Mouse (Mus musculus): Measurements from ENCODE around the gene Tram2. TPM values are rescaled to one million over a fixed set of nuclear protein-coding genes. Genes with fewer than 3 reads are reported as not detected.

The Tram2 gene
- 4.8 and 5.0 TPM in 2 replicates for polyA plus RNA-seq (2014; fragmentation: Nextera tagmentation; extraction: Ambion mirVana)

- peak within 1 kb of the TSS; percentile 74 for H3K4me3 ChIP-seq (ENCODE audit: control insufficient read depth in 1 of 2, insufficient read depth in 1 of 2, low read depth in 1 of 2, low read length in 2 of 2)
- H3K9me3 ChIP-seq (ENCODE audit: control insufficient read depth, low read length) = no peaks in the 10 kb centered on the region
- peak within 1 kb of the TSS; percentile 81 for H3K4me2 ChIP-seq (ENCODE audit: low read length)
- 1% methylated on average over 45 of the region's 52 CpGs for WGBS
- ATAC-seq (ENCODE audit: insufficient number of reproducible peaks, insufficient read depth, low FRiP score, low read depth) = peak; percentile 92
- H3K9ac ChIP-seq (ENCODE audit: low read length) = peak within 1 kb of the TSS; percentile 82
- no peaks in the 10 kb centered on the region for H3K36me3 ChIP-seq (ENCODE audit: control insufficient read depth, insufficient read depth, low read length)
- H3K27me3 ChIP-seq (ENCODE audit: control insufficient read depth, insufficient read depth, low read length) = no peaks in the 10 kb centered on the region
- peak within 1 kb of the TSS; percentile 87 to 90 for H3K27ac ChIP-seq (replicated peaks in 1 of 2; ENCODE audit: control insufficient read depth in 1 of 2, insufficient read depth in 1 of 2, low read depth in 2 of 2, low read length in 2 of 2)
- H3K4me1 ChIP-seq (ENCODE audit: control insufficient read depth in 2 of 2, insufficient read depth in 2 of 2, low read length in 2 of 2) = peaks cover 22 to 46% of the 10 kb centered on the region in 2 experiments
Measured at GRCm38 (mm10) chr1:21079217-21079773, at the start of gene Tram2. TSS of gene Tram2 (minus strand) at chr1:21079229.

DNA sequence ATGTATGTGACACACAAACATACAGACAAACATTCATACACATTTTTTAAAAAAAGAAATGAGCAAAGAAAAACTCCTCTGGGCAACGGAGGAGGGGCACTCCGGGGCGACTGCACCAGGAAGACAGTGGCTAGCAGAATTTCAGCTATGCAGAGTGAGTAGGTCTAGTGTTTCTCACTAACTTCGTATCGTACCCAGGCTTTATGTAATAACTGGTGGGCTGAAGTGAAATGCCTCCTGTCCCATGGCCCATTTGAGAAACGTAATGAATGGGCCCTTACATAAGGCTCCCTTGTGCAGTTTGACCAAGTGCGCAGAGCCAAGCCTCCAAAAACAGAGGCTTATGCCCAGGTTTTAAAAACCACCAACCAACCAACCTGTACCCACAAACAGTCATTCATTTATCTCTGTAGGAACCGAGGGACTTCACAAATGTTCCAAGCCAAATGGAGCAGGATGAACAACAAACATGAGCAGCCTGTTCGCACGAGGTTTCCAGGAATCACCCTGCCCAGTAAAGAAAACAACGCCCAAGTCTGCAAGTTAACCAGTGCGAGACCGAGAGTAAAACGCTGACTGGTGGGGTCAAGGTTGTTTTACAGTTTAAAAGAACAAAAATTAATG, 45.8 kb upstream of the Tram2 start:
- Histone ChIP-seq H3K9ac (ENCODE audit: low read length) (no peak overlapping the region), H3K4me1 (ENCODE audit: control insufficient read depth in 2 of 2, insufficient read depth in 2 of 2, low read length in 2 of 2) (no peaks in the 10 kb centered on the region), H3K36me3 (ENCODE audit: control insufficient read depth, insufficient read depth, low read length) (no peaks in the 10 kb centered on the region), H3K9me3 (ENCODE audit: control insufficient read depth, low read length) (0 out of 2 replicates have a peak, but pooled peaks cover 4% of the 10 kb centered on the region), H3K4me3 (ENCODE audit: control insufficient read depth in 1 of 2, insufficient read depth in 1 of 2, low read depth in 1 of 2, low read length in 2 of 2) (no peak overlapping the region), H3K4me2 (ENCODE audit: low read length) (no peak overlapping the region), H3K27ac (replicated peaks in 1 of 2; ENCODE audit: control insufficient read depth in 1 of 2, insufficient read depth in 1 of 2, low read depth in 2 of 2, low read length in 2 of 2) (no peak overlapping the region), H3K27me3 (ENCODE audit: control insufficient read depth, insufficient read depth, low read length) (no peaks in the 10 kb centered on the region)
- WGBS = 71% methylated on average over 14 of the region's 14 CpGs
- no peak for ATAC-seq (ENCODE audit: insufficient number of reproducible peaks, insufficient read depth, low FRiP score, low read depth)

GRCm38 (mm10) chr1:21103784-21104183, 24.8 kb upstream of the Tram2 start:
- Histone ChIP-seq H3K36me3 (ENCODE audit: control insufficient read depth, insufficient read depth, low read length) (no peaks in the 10 kb centered on the region), H3K4me2 (ENCODE audit: low read length) (no peak overlapping the region), H3K4me3 (ENCODE audit: control insufficient read depth in 1 of 2, insufficient read depth in 1 of 2, low read depth in 1 of 2, low read length in 2 of 2) (no peak overlapping the region), H3K9ac (ENCODE audit: low read length) (no peak overlapping the region), H3K27me3 (ENCODE audit: control insufficient read depth, insufficient read depth, low read length) (no peaks in the 10 kb centered on the region), H3K4me1 (ENCODE audit: control insufficient read depth in 2 of 2, insufficient read depth in 2 of 2, low read length in 2 of 2) (peaks cover 5 to 12% of the 10 kb centered on the region in 2 experiments), H3K9me3 (ENCODE audit: control insufficient read depth, low read length) (no peaks in the 10 kb centered on the region), H3K27ac (replicated peaks in 1 of 2; ENCODE audit: control insufficient read depth in 1 of 2, insufficient read depth in 1 of 2, low read depth in 2 of 2, low read length in 2 of 2) (no peak overlapping the region)
- 80% methylated on average over 4 of the region's 4 CpGs for WGBS
- no peak for ATAC-seq (ENCODE audit: insufficient number of reproducible peaks, insufficient read depth, low FRiP score, low read depth)

DNA sequence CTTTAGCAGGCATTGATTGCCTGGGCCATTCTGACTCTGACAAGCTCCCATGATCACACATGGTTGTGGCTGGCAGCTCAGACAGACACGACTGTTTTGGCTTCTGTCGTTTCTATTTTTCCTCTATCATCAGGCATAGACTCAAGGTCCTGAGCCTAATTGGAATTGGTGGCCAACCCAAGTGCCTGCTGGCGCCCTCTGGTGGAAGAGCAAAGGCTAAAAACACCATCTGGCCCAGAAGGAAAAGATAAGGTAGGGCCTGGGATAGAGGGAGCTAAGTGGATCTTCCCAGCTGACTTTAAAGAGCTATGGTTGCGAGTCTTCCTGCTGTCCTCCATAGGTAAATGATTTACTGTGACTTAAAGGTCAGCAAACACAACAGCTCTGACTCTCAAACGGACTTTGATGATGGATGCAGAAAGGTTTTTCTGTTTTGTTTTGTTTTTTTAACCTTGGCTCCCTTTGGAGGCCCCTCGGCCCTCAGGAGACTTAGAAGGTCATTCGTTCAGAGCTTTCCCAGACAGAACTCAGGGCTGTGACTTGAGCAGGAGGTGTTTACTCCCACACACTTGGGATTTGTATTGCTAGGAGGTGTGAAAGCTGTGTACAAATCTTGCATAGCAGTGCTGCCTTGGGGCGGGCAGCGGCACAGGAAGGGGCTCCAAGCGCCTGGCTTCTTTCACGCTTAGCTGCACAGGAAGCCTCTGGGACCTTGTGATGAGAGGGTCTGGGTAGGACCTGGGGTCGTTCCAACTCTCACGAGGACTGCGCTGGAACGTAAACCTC, 22.4 kb upstream of the Tram2 start:
- H3K27me3 ChIP-seq (ENCODE audit: control insufficient read depth, insufficient read depth, low read length) = no peaks in the 10 kb centered on the region
- 30% methylated on average over 15 of the region's 15 CpGs for WGBS
- H3K4me1 ChIP-seq (ENCODE audit: control insufficient read depth in 2 of 2, insufficient read depth in 2 of 2, low read length in 2 of 2) = peaks cover 5 to 12% of the 10 kb centered on the region in 2 experiments
- H3K4me2 ChIP-seq (ENCODE audit: low read length) = peak overlapping the region; percentile 19; the same call in 1 of the 2 replicates
- H3K9ac ChIP-seq (ENCODE audit: low read length) = peak overlapping the region; percentile 35; the same call in 1 of the 2 replicates
- H3K27ac ChIP-seq (replicated peaks in 1 of 2; ENCODE audit: control insufficient read depth in 1 of 2, insufficient read depth in 1 of 2, low read depth in 2 of 2, low read length in 2 of 2) = peak overlapping the region; percentile 35 to 38
- no peaks in the 10 kb centered on the region for H3K9me3 ChIP-seq (ENCODE audit: control insufficient read depth, low read length)
- H3K4me3 ChIP-seq (ENCODE audit: control insufficient read depth in 1 of 2, insufficient read depth in 1 of 2, low read depth in 1 of 2, low read length in 2 of 2) = no peak overlapping the region
- peak; percentile 27; the same call in 1 of the 2 replicates for ATAC-seq (ENCODE audit: insufficient number of reproducible peaks, insufficient read depth, low FRiP score, low read depth)
- H3K36me3 ChIP-seq (ENCODE audit: control insufficient read depth, insufficient read depth, low read length) = no peaks in the 10 kb centered on the region

DNA sequence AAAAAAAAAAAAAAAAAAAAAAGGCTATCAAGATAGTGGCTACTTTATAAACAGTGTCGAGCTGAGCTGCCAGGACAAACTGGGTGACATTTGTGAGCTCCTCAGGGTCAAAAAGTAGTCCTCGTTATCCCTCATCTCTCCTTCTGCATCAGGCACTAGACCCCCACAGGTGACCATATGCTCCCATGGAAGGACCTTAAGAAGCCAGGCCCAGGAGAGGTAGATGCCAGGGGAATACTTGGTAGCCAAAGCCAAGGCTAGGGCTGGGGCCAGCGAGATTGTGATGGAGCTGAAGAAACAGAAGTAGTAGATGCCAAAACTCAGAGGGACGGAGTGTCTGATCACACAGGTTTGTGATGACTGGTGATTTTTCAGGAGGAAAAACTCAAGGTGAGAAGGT, 21.7 kb upstream of the Tram2 start:
- no peaks in the 10 kb centered on the region for H3K36me3 ChIP-seq (ENCODE audit: control insufficient read depth, insufficient read depth, low read length)
- H3K4me3 ChIP-seq (ENCODE audit: control insufficient read depth in 1 of 2, insufficient read depth in 1 of 2, low read depth in 1 of 2, low read length in 2 of 2) = no peak overlapping the region
- H3K4me1 ChIP-seq (ENCODE audit: control insufficient read depth in 2 of 2, insufficient read depth in 2 of 2, low read length in 2 of 2) = peaks cover 5 to 12% of the 10 kb centered on the region in 2 experiments
- 83% methylated on average over 4 of the region's 4 CpGs for WGBS
- no peaks in the 10 kb centered on the region for H3K27me3 ChIP-seq (ENCODE audit: control insufficient read depth, insufficient read depth, low read length)
- H3K9me3 ChIP-seq (ENCODE audit: control insufficient read depth, low read length) = no peaks in the 10 kb centered on the region
- H3K9ac ChIP-seq (ENCODE audit: low read length) = no peak overlapping the region
- ATAC-seq (ENCODE audit: insufficient number of reproducible peaks, insufficient read depth, low FRiP score, low read depth) = no peak
- no peak overlapping the region for H3K4me2 ChIP-seq (ENCODE audit: low read length)
- 0 out of 4 replicates have a peak overlapping the region, but pooled peaks of 1 of the 2 experiments have one; percentile 38 for H3K27ac ChIP-seq (replicated peaks in 1 of 2; ENCODE audit: control insufficient read depth in 1 of 2, insufficient read depth in 1 of 2, low read depth in 2 of 2, low read length in 2 of 2)

GRCm38 (mm10) chr1:21097001-21097989, 18.3 kb upstream of the Tram2 start:
- no peak overlapping the region for H3K27ac ChIP-seq (replicated peaks in 1 of 2; ENCODE audit: control insufficient read depth in 1 of 2, insufficient read depth in 1 of 2, low read depth in 2 of 2, low read length in 2 of 2)
- H3K9ac ChIP-seq (ENCODE audit: low read length) = no peak overlapping the region
- H3K36me3 ChIP-seq (ENCODE audit: control insufficient read depth, insufficient read depth, low read length) = no peaks in the 10 kb centered on the region
- 84% methylated on average over 23 of the region's 23 CpGs for WGBS
- no peak for ATAC-seq (ENCODE audit: insufficient number of reproducible peaks, insufficient read depth, low FRiP score, low read depth)
- peaks cover 5 to 12% of the 10 kb centered on the region in 2 experiments for H3K4me1 ChIP-seq (ENCODE audit: control insufficient read depth in 2 of 2, insufficient read depth in 2 of 2, low read length in 2 of 2)
- H3K9me3 ChIP-seq (ENCODE audit: control insufficient read depth, low read length) = no peaks in the 10 kb centered on the region
- no peak overlapping the region for H3K4me2 ChIP-seq (ENCODE audit: low read length)
- no peak overlapping the region for H3K4me3 ChIP-seq (ENCODE audit: control insufficient read depth in 1 of 2, insufficient read depth in 1 of 2, low read depth in 1 of 2, low read length in 2 of 2)
- no peaks in the 10 kb centered on the region for H3K27me3 ChIP-seq (ENCODE audit: control insufficient read depth, insufficient read depth, low read length)

All from heart, embryonic 14.5 days (tissue).